Mouse (Mus musculus): ENCODE data around the gene Col1a2.

Col1a2 gene

DNA sequence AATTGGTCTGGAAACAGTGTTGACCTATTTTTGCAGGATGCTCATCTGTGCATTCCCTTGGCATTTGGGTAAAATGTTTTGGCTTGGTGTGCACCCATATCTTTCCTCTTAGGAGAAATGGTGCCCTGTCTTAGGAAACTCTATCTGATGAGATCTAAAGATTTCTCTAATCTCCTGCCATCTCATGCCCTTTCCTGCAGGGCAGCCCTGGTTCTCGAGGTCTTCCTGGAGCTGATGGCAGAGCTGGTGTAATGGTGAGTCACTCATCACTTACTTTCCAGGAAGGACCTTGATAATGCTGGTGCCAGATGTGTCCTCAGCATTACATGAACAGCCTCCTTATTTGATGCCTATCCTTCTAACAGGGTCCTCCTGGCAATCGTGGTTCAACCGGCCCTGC is 16.4 kb downstream of the Col1a2 start:
- no peak for DNase-seq (ENCODE audit: low spot score in 2 of 2)

DNA sequence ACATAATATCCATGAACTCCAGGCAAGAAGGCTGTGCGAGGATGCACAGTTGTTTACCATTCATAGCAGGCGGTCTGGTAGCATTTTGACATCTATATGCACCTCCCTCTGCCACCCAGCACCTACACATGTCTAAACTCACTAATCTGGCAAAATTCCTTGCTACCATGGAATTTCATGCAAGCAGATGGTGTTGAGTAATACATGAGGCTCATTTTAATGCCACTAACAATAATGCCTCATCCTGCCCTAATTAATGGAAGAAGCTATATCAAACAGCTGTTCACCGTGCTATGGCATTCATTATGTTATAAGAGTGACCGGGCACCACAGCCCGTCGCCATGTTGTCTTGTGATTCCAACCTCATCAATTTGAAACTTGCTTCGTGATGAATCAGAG is 23.8 kb downstream of the Col1a2 start:
- DNase-seq (ENCODE audit: low spot score in 2 of 2) = no peak

DNA sequence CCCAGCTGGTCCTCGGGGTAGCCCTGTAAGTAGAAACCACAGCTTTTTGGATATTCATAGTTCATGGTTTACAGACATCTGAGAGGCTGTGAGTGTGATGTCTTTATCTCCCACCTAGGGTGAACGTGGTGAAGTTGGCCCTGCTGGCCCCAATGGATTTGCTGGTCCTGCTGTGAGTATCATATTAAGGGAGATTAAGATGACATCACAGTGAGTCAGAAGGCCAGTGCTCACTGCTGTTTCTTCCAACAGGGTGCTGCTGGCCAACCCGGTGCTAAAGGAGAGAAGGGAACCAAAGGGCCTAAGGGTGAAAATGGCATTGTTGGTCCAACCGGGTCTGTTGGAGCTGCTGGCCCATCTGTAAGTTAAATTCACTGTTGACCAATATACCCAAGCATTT is 26.4 kb downstream of the Col1a2 start:
- DNase-seq (ENCODE audit: low spot score in 2 of 2) = no peak

DNA sequence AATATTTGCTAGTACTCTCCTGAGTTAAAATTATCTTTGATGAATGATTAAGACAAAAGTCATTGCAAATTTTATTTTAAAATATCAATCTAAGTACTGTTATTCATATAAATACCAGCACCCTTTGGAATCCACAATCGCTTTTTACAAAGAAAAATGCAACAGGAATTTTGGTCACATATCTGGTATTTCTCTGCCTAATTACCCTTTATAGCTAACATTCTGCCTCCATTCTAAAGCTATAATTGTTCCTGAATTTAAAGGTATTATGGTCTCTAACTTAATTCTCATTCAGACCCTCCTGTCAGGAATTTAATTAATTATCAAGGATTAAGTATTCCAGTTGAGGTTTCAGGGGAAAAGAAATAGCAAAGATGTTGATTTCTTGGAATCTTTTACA is 28.3 kb downstream of the Col1a2 start:
- DNase-seq (ENCODE audit: low spot score in 2 of 2) = no peak

DNA sequence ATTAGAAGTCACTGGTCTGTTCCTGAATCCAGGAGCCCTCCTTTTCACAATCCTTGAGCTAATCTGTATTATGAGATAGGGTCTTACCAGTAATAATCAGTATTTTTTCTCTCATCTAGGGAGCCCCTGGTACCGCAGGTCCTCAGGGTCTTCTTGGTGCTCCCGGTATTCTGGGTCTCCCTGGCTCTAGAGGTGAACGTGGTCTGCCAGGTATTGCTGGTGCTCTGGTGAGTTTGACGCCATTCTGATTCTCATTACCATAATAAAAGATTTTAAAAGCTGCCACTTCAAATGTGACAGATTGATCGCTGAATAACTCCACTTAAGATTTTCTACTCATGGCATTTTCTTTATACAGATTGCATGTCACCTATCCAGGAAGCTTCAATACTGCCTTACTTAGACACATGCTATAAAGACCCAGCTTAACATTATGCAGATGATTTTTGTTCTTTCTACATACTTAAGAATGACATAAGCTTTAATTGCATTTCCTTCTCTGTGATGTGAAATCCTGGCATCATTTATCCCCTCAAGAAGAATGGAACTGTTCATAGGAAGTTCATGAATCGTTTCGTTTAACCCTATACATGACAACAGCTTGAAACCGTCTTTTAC is 30.0 kb downstream of the Col1a2 start:
- no peak for DNase-seq (ENCODE audit: low spot score in 2 of 2)

DNA sequence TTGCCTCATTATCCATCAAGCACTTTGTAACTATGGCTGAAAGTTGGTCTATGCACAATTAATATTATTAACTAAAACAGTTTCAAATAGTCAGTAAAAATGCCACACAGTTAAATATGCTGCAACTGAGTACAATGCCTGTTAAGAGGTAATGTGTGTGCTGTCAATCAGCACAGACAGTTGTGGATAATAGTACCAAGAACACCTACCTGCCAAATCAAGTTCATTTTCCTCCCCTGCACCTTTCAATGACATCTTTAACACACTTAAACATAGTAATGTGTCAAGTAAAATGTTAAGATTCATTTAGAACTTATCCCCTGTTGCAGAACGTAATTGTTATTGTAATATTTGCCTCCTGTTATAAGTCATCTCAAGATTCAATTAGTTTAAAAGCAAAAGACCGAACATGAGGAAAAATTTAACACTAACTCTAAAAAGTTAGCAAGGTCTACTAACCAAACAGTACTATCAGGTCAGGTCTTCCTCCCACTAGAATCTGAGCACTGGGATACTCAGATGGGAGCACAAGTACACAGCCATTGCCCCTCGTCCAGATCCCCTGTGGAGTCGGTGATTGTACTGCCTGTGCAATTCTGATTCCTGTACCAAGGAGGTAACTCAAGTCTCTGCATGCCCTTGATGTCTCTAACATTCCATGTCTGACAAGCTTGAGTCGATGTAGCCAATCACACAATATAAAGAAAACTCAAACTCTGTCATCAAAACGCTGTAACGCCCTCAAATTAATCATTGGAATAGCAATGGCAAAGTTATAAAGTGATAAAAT is 37.5 kb downstream of the Col1a2 start:
- no peak for DNase-seq (ENCODE audit: low spot score in 2 of 2)

DNA sequence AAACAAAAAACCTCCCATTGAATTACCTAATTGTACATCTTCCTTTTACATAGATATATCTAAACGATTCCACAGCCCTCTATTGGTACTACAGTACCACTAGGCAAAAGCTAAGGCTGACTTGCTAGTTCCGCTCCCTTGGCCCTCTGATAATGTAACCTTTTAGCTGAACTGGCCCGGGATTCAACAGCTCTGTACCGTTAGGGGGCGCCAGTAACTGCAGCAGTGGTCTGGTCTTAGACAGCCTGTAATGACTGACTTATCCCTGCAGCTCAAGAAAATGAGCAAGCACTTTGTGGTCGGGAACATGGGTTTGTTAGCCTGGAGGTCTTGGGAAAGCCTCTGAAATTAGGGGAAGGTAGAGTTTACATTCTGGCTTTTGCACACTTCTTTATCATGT is 39.9 kb downstream of the Col1a2 start:
- peak in 1 of 2 experiments; percentile 8 for DNase-seq (ENCODE audit: low spot score in 2 of 2)

DNA sequence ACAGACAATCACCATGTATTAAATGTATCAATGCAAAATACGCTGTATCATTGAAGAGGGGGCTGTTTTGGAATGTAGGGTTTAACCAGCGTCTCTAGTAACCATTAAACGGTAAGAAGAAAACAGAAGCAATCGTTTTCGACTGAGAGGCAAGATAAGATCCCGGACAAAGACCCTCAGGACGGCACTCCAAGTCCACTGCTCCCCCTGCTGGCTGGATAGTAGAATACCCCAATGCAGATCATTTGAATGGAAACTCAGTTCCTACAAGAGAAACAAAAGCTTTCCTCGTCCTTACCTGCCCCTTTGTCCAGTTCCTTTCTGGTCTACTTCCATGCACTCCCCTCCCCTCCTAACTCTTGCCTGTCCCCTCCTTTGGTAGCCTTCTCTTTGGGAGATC is 41.1 kb downstream of the Col1a2 start:
- peak; percentile 25 to 48 for DNase-seq (ENCODE audit: low spot score in 2 of 2)

DNA sequence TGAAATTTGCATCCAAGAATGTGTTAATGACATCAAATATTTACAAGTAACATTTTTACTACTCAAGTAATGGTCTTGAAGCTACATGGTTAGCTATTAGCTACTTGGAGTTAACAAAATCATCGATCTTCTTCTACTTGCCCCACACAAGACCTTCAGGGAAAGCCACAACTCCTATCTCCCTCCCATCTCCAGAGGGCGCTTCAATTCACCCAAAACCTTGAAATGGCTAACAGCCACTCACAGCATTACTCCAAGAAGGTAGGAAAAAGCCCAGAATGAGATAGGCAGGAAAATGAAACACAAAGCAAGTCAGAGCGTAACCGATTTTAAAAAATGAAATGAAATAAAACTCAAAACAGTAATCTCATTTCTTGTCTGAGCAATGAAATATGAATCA is 44.3 kb downstream of the Col1a2 start:
- DNase-seq (ENCODE audit: low spot score in 2 of 2) = no peak

DNA sequence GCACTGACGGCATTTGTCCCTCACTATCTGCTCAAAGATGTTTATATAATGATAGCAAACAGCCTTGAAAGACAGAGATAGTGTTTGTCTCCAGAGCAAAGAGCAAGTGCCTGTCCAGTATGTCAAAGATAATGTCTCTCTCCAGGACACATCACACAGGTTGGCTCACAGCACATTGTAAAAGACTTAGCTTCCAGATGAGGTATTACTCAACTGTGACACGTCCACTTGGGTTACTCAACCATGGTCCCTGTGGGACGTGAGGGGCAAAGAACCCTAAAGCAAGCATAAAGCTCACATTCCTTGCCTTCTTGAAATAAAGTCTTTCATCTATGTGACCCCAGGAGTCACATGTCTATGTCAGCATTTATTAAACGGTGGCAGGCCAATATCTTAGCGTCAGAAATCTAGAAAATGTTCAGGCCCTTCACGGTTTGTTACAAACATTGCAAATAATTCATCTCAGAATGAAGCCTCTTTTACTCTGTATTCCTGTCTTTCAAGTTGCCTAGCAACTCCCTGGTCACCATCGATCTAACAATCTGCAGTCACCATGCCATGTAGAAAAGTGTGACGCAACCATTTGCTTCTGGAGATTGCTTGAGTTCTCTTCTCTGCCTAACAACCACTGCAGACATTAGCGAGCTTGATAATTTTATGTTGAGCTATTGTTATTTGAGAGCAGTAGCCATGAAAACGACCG is 45.4 kb downstream of the Col1a2 start:
- no peak for DNase-seq (ENCODE audit: low spot score in 2 of 2)

DNA sequence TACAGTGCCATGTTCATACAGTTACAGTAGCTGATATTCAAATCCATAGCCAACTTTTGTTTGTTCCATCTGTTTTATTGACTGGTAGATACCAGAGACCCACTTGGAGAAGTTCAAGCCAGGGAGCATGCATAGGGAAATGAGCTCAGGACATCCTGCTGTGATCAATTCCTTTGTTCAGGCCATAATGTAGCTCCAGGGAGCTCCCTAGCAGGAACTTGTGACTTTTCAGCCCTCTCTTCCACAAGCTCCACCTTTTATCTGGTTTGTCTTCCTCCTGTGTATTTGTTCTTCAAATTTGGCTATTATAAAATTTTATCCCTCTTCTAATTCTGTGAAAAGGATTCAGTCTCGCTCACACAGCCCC is 45.9 kb downstream of the Col1a2 start:
- DNase-seq (ENCODE audit: low spot score in 2 of 2) = no peak

DNA sequence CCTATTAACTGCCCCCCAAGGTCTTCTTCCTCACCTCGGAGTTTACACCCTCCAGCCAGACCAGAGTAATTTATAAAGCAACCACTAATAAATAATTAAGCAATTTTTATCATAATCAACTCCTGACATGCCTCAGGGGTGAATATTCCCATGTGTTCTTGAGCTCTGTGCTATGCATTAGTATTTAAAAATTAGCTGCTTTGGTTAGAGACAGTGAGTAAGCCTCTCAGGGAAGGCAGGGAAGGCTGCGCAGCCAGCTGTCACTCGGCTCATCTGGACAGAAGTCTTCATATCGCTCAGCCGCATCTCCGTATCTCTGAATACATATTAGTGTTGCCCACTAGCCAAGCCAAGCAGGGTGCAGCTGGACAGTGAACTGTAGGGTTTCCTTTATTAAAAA is 50.8 kb downstream of the Col1a2 start:
- no peak for DNase-seq (ENCODE audit: low spot score in 2 of 2)

DNA sequence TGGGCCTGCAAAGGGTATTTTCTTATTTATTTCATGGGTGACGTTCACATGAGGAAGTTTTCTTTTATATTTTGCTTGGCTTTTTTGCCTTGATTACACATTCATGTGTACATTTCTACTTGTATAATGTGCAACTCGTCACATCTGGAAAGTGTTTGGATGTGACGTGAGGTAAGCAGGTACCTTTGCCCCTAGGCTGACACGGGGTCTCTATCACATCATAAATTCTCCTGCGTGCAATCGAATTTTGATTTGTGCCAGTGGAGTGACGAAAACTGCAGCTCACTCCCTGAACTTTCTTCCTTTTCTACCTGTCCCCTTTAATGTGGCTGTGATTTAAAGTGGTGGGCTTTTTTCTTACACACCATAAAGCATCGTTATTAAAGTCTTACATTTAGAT is 52.5 kb downstream of the Col1a2 start:
- no peak for DNase-seq (ENCODE audit: low spot score in 2 of 2)

DNA sequence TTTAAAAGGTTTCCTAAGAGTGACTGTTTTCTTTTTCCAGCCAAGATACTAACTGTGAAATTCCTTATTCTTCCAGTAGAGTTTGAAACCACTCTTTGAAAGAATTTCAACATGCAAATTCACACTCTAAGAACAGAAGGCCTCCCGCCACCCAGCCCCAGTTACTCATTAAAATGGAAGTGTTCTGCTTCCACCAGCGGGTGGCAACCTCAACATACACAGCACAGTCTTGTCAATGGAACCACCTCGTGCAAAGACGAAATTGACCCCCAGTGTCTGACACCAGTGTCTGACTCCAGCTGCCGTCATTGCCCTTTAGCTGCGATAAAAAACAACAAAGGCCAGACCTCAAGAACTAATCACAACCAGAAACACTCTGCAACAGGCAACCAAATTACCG is 53.1 kb downstream of the Col1a2 start:
- DNase-seq (ENCODE audit: low spot score in 2 of 2) = no peak

DNA sequence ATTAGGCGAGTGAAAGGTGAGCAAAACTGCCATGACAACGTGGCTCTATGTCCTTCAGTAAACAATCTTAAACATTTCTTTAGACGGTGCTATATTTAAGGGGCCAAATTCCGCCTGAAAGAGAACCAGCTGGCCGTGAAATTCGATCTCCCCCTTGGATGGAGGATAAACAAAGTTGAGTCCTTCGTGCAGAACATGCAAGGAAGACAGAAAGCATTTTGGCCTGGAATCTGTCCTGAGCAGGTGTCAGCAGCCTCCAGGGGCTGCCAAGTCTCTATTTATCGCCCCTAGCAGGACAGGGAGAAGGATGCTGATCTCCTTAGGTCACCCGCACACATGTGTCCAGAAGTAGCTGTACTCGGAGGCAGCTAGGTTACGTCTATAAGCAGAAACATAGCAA is 56.5 kb downstream of the Col1a2 start:
- no peak for DNase-seq (ENCODE audit: low spot score in 2 of 2)

DNA sequence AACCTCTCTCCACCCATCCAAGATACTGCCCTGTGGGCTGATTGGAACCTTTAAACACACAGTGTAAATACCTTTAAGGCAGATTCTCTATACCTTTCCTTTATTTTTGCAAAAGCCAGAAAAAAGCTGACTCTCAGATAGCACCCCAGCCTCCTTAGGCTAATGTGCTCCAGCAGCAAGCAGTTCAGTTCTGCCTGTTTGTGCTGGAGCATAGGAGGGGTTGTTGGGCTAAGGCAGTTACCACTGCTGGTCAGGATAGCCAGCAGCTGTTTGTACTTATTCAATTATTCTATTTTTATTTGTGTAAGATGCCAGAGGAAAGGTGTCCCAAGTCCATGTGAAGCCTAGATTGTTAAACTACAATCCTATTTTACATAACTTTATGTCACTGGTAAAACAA is 57.0 kb downstream of the Col1a2 start:
- no peak for DNase-seq (ENCODE audit: low spot score in 2 of 2)

DNA sequence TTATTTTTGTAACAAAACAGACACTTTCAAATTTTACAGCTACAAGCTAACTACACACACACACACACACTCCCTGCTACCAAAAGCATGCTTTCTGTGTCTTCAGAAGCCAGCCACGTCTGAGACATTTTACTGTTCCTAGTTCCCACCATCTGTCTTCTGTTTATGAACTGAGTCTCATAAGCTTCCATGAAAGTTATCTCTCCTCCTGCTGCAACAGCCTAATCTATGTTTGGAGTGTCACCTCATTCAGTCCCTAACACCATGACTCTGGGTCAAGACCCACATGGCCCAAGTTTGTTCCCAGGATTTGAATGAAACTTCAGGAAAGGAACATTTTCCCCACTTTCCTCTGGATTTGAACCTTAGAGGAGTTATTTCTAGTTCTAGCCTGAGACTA is 57.8 kb downstream of the Col1a2 start:
- DNase-seq (ENCODE audit: low spot score in 2 of 2) = no peak

DNA sequence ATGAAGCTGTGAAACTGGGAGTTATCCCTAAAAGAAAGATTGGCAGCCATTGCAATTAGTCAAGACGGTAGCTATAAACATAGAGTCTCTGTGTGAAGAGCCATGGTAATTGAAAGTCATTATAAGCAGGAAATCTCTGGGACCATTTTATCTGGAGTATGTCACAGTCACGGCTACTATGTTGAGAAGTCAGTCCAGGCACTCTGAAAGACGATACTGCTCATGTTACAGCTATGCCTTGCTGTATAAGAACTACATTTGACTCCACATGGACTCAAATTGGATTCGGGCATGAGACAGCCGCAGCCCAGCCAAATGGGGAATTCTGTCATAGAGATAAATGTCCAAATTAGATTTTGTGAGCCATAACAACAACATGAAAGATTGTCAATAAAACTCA is 58.9 kb downstream of the Col1a2 start:
- no peak for DNase-seq (ENCODE audit: low spot score in 2 of 2)

DNA sequence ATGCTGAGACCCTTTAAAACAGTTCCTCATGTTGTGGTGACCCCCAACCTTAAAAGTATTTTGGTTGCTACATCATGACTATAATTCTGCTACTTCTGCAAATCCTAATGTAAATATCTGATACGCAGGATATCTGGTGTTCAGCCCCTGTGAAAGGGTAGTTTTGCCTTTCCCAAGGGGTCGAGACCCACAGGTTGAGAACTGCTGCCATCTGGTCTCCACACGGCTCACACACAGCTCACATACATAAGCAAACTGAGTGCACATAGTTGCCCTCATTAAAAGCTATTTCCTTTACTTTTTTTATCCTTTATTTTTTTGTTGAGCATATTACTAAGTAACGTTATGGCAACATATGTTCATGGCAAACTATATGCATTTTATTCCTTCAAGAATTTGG is 65.8 kb downstream of the Col1a2 start:
- DNase-seq (ENCODE audit: low spot score in 2 of 2) = no peak

DNA sequence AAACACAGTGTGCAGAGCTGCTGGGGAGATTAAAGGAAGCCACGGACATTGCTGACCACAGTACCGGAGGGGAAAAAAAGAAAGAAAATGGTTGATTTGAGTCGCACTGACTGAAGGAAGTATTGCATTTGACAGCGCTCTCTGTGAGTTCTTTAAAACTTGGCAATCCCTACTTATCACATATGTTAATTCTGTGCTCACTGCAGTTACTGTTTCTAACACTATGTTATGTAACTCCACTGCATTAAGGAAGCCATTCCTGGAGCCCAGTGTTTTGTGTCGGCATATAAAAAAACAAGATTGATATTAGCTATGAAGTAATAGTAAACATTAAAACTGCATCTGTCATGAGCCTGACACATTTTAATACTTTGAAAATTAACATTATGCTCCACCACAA is 73.1 kb downstream of the Col1a2 start:
- DNase-seq (ENCODE audit: low spot score in 2 of 2) = no peak

DNA sequence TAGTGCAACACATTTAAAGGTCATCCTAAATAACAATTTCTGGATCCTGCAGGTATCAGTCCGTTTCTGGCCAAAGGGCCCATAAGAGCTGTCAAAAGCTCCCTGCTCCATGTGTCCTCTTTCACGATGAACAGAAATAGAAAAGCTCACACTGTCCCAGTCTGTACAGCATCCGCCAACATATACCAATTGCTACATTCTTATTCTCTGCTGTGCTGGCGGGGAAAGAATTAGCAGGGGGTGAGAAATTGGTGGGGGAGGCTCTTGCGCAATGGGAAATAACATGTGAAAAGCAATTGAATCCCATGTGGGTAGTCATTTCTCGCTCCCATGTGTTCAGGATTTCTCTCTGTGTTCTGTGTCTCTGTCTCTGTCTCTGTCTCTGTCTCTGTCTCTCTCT is 73.7 kb downstream of the Col1a2 start:
- DNase-seq (ENCODE audit: low spot score in 2 of 2) = no peak

DNA sequence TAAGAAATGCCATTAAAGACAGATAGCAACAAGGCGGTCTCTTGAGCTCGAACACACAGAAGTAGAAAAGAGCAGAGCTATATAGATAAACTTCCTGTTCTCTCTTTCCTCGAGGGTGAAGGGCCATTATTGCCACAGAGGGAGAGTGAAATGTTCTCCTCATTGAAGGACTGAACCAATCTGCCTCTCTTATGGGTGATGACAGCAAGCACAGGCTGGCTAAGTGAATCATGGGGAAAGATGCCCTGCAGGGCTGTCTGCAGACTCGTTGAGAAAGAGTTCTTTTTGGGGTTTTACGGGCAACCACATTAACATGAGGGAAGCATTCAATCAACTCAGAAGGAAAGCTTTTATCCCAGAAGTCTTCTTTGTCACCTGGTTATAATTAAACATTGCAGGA is 75.0 kb downstream of the Col1a2 start:
- DNase-seq (ENCODE audit: low spot score in 2 of 2) = no peak

DNA sequence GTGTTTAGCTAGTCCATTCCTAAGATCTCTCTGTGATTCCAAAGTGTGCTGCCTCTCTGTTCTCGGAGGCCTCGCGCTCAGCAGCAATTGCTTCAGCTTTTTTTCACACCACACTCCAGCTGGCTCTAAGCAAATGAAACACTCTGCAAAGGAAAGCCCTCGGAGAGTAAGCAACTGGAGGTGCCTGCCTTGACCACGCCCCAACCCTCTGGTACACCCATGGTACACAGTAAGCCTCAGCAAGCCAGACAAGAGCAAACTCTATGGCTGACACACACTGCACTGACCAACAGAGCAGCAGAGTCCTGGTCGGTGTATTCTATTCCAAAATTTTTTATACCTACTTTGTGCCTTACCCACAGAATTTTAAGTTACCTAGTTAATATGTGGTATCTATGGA is 78.9 kb downstream of the Col1a2 start:
- no peak for DNase-seq (ENCODE audit: low spot score in 2 of 2)

All from natural killer cell, adult 2 months (primary cell).